Mouse (Mus musculus) midbrain, embryonic 11.5 days (tissue): ENCODE measurements around the gene Fam184a. TPM values are rescaled to one million over a fixed set of nuclear protein-coding genes. Genes with fewer than 3 reads are reported as not detected.

ENCODE experiments used
- ATAC-seq: fragments of 200-750 bp; cut with Nextera tagmentation; 2 replicates; pipeline ENCODE4 v1.8.0; 2017; ENCODE audit warnings: moderate TSS enrichment, moderate library complexity; ENCODE audit not compliant: low FRiP score
- DNase-seq: peaks from one replicate; pipeline ENCODE4 v3.0.0; 2015; ENCODE audit warnings: low spot score; ENCODE audit errors: missing footprints
- H3K27ac ChIP-seq: fragments of 300-500 bp; sonication (generic); 2 replicates; pipeline ENCODE4 v1.5.1; 2014; ENCODE audit warnings: low read depth, low read length
- H3K27me3 ChIP-seq: fragments of 300-500 bp; sonication (generic); 2 replicates; pipeline ENCODE4 v1.6.1; 2014; ENCODE audit warnings: mild to moderate bottlenecking, low read length, moderate library complexity, mixed read lengths; ENCODE audit not compliant: control insufficient read depth, insufficient read depth
- H3K36me3 ChIP-seq: fragments of 300-500 bp; sonication (generic); 2 replicates; pipeline ENCODE4 v1.6.1; 2014; ENCODE audit warnings: mild to moderate bottlenecking, low read length, moderate library complexity, mixed read lengths; ENCODE audit not compliant: control insufficient read depth, insufficient read depth
- H3K4me1 ChIP-seq: fragments of 300-500 bp; sonication (generic); 2 replicates; pipeline ENCODE4 v1.6.1; 2014; ENCODE audit warnings: low read length; ENCODE audit not compliant: control insufficient read depth, insufficient read depth
- H3K4me2 ChIP-seq: fragments of 300-500 bp; sonication (generic); 2 replicates; pipeline ENCODE4 v1.6.1; 2014; ENCODE audit warnings: mild to moderate bottlenecking, moderate library complexity
- H3K4me3 ChIP-seq: fragments of 300-500 bp; sonication (generic); 2 replicates; pipeline ENCODE4 v1.5.1; 2014; ENCODE audit warnings: low read depth, low read length
- H3K9ac ChIP-seq: fragments of 300-500 bp; sonication (generic); 2 replicates; pipeline ENCODE4 v1.6.1; 2014; ENCODE audit warnings: low read length
- H3K9me3 ChIP-seq: fragments of 300-500 bp; sonication (generic); 2 replicates; pipeline ENCODE4 v1.6.1; 2016; ENCODE audit warnings: low read length; ENCODE audit not compliant: control insufficient read depth
- WGBS: fragments of 180-500 bp; shearing (Covaris S2); extraction: QIAGEN DNeasy Blood & Tissue Kit; methylation state at CpG from one replicate; pipeline ENCODE4 v1.1.7; 2014; 5-methylcytosine and 5-hydroxymethylcytosine counted together
- polyA plus RNA-seq: library from polyadenylated mRNA; unstranded; fragments of >200 nt; fragmentation: Nextera tagmentation; extraction: Ambion mirVana; gene quantifications from 2 replicates; pipeline ENCODE4 v1.2.1, GENCODE M21; 2014

Fam184a gene
- polyA plus RNA-seq, 1 experiment from 2014 or later, result 6.0 TPM

- WGBS, result 88% methylated on average over 1 of the region's 1 CpGs
- peaks cover 6% of the 10 kb centered on the region; the same call in 1 of the 2 replicates for H3K4me1 ChIP-seq
- no peaks in the 10 kb centered on the region for H3K9me3 ChIP-seq
- no peak overlapping the region for H3K4me2 ChIP-seq
- H3K27me3 ChIP-seq, result no peaks in the 10 kb centered on the region
- no peaks in the 10 kb centered on the region for H3K36me3 ChIP-seq
- H3K9ac ChIP-seq, result no peak overlapping the region
- no peak for ATAC-seq
- H3K27ac ChIP-seq, result no peak overlapping the region
- no peak overlapping the region for H3K4me3 ChIP-seq
- DNase-seq, result no peak
Measured at GRCm38 (mm10) chr10:53752723-53753122, 1.8 kb upstream of the Fam184a start.

- Histone ChIP-seq H3K4me3 (peak overlapping the region; percentile 80), H3K36me3 (no peaks in the 10 kb centered on the region), H3K9me3 (no peaks in the 10 kb centered on the region), H3K27me3 (no peaks in the 10 kb centered on the region), H3K4me1 (peaks cover 6% of the 10 kb centered on the region; the same call in 1 of the 2 replicates), H3K9ac (peak overlapping the region; percentile 77), H3K27ac (no peak overlapping the region), H3K4me2 (peak overlapping the region; percentile 49)
- ATAC-seq (peak; percentile 80), DNase-seq (peak; percentile 92)
- WGBS, result 12% methylated on average over 33 of the region's 39 CpGs
Measured at GRCm38 (mm10) chr10:53750275-53750954, 508 bp downstream of the Fam184a start.

- WGBS, result 91% methylated on average over 6 of the region's 6 CpGs
- DNase-seq (no peak), ATAC-seq (no peak)
- no peak overlapping the region for H3K27ac ChIP-seq
- H3K4me1 ChIP-seq, result peaks cover 6% of the 10 kb centered on the region; the same call in 1 of the 2 replicates
- no peaks in the 10 kb centered on the region for H3K9me3 ChIP-seq
- no peak overlapping the region for H3K4me2 ChIP-seq
- H3K4me3 ChIP-seq, result no peak overlapping the region
- no peak overlapping the region for H3K9ac ChIP-seq
- H3K27me3 ChIP-seq, result no peaks in the 10 kb centered on the region
- H3K36me3 ChIP-seq, result no peaks in the 10 kb centered on the region
Measured at GRCm38 (mm10) chr10:53746039-53746438, 4.9 kb downstream of the Fam184a start.

- Histone ChIP-seq H3K4me3 (no peak overlapping the region), H3K4me2 (no peak overlapping the region), H3K9me3 (no peaks in the 10 kb centered on the region), H3K27ac (no peak overlapping the region), H3K36me3 (no peaks in the 10 kb centered on the region), H3K27me3 (no peaks in the 10 kb centered on the region), H3K9ac (no peak overlapping the region), H3K4me1 (no peaks in the 10 kb centered on the region)
- ATAC-seq (no peak), DNase-seq (no peak)
- 90% methylated on average over 5 of the region's 5 CpGs for WGBS
Measured at GRCm38 (mm10) chr10:53742961-53743360, 8.0 kb downstream of the Fam184a start.

- Histone ChIP-seq H3K27ac (no peak overlapping the region), H3K4me3 (no peak overlapping the region), H3K4me1 (no peaks in the 10 kb centered on the region), H3K9me3 (no peaks in the 10 kb centered on the region), H3K36me3 (no peaks in the 10 kb centered on the region), H3K9ac (no peak overlapping the region), H3K27me3 (no peaks in the 10 kb centered on the region), H3K4me2 (no peak overlapping the region)
- no peak for ATAC-seq
- no peak for DNase-seq
Measured at GRCm38 (mm10) chr10:53740014-53740413, 10.9 kb downstream of the Fam184a start.

- ATAC-seq (no peak), DNase-seq (no peak)
- Histone ChIP-seq H3K36me3 (no peaks in the 10 kb centered on the region), H3K9me3 (no peaks in the 10 kb centered on the region), H3K27ac (no peak overlapping the region), H3K4me1 (no peaks in the 10 kb centered on the region), H3K4me2 (no peak overlapping the region), H3K4me3 (no peak overlapping the region), H3K27me3 (no peaks in the 10 kb centered on the region), H3K9ac (no peak overlapping the region)
- 91% methylated on average over 8 of the region's 8 CpGs for WGBS
Measured at GRCm38 (mm10) chr10:53738842-53739241, 12.1 kb downstream of the Fam184a start.

GRCm38 (mm10) chr10:53735201-53735865, 15.6 kb downstream of the Fam184a start:
- Histone ChIP-seq H3K27ac (no peak overlapping the region), H3K27me3 (no peaks in the 10 kb centered on the region), H3K36me3 (no peaks in the 10 kb centered on the region), H3K4me1 (no peaks in the 10 kb centered on the region), H3K4me2 (no peak overlapping the region), H3K9ac (no peak overlapping the region), H3K4me3 (no peak overlapping the region), H3K9me3 (no peaks in the 10 kb centered on the region)
- DNase-seq (peak; percentile 65), ATAC-seq (no peak)
- WGBS, result 76% methylated on average over 7 of the region's 7 CpGs

GRCm38 (mm10) chr10:53732324-53732723, 18.6 kb downstream of the Fam184a start:
- H3K9me3 ChIP-seq, result no peaks in the 10 kb centered on the region
- H3K9ac ChIP-seq, result no peak overlapping the region
- H3K4me2 ChIP-seq, result no peak overlapping the region
- no peaks in the 10 kb centered on the region for H3K36me3 ChIP-seq
- no peaks in the 10 kb centered on the region for H3K27me3 ChIP-seq
- DNase-seq (peak; percentile 44), ATAC-seq (no peak)
- no peaks in the 10 kb centered on the region for H3K4me1 ChIP-seq
- no peak overlapping the region for H3K27ac ChIP-seq
- no peak overlapping the region for H3K4me3 ChIP-seq
- 93% methylated on average over 7 of the region's 7 CpGs for WGBS

GRCm38 (mm10) chr10:53728883-53729282, 22.0 kb downstream of the Fam184a start:
- Histone ChIP-seq H3K4me3 (no peak overlapping the region), H3K9ac (no peak overlapping the region), H3K27ac (no peak overlapping the region), H3K27me3 (no peaks in the 10 kb centered on the region), H3K4me1 (no peaks in the 10 kb centered on the region), H3K36me3 (no peaks in the 10 kb centered on the region), H3K4me2 (no peak overlapping the region), H3K9me3 (no peaks in the 10 kb centered on the region)
- 69% methylated on average over 1 of the region's 1 CpGs for WGBS
- DNase-seq, result no peak
- ATAC-seq, result no peak
